In genomic region chr17:46628791-46629684, GRCm38 (mm10) we compare ENCODE assay signal across 8 mouse cellular contexts. TPM values are rescaled to one million over a fixed set of nuclear protein-coding genes. Genes with fewer than 3 reads are reported as not detected.
DNase-seq lines count a peak whose midpoint lies in the region; ATAC-seq and TF ChIP-seq lines count a peak whose summit lies in the region.

Gene Ptk7 (minus strand): TSS chr17:46629504.

- H3K4me1 ChIP-seq in kidney, embryonic 16.5 days (ENCODE audit: insufficient read depth, low read length), result peaks cover 64% of the 10 kb centered on the region
- peaks cover 7% of the 10 kb centered on the region for H3K4me1 ChIP-seq in lung, adult 2 months (ENCODE audit: control insufficient read depth, insufficient read depth, low read length)
- H3K4me1 ChIP-seq in olfactory bulb, adult 2 months (ENCODE audit: control insufficient read depth, insufficient read depth, low read length), result peaks cover 19% of the 10 kb centered on the region

- peak within 1 kb of the TSS; percentile 71 for H3K4me2 ChIP-seq in kidney, embryonic 16.5 days (replicated peaks; ENCODE audit: low read depth, low read length)

- DNase-seq in layer of hippocampus, postnatal 14 days (ENCODE audit: low spot score in 2 of 2), result peak; percentile 75 to 82
- no peak for DNase-seq in layer of hippocampus, adult 11-12 months (ENCODE audit: low spot score)
- DNase-seq in cerebellum, postnatal 14 days, result peak; percentile 88 to 90
- peak; percentile 63 for DNase-seq in gastrocnemius, postnatal 25 days
- DNase-seq in lung, adult 2 months, result peak; percentile 67
- DNase-seq in thymus, postnatal 4 days, result peak; percentile 93

- peak within 1 kb of the TSS; percentile 99 for H3K27ac ChIP-seq in kidney, embryonic 16.5 days (ENCODE audit: low read length)
- no peak within 1 kb of the TSS for H3K27ac ChIP-seq in olfactory bulb, adult 2 months (ENCODE audit: insufficient read depth, low read depth, low read length)

- H3K9ac ChIP-seq in kidney, embryonic 16.5 days (replicated peaks; ENCODE audit: low read length), result peak within 1 kb of the TSS; percentile 94

- H3K36me3 ChIP-seq in kidney, embryonic 16.5 days (ENCODE audit: insufficient read depth, low read length), result peaks cover 10% of the 10 kb centered on the region; the same call in 1 of the 2 replicates

- no peak for TF ChIP-seq CTCF in lung, adult 2 months (IDR thresholded peaks at IDR 0.05; ENCODE audit: insufficient read depth, low read length)
- TF ChIP-seq CTCF in olfactory bulb, adult 2 months (IDR thresholded peaks at IDR 0.05; ENCODE audit: insufficient read depth, low read depth, low read length), result no peak

- TF ChIP-seq POLR2A in lung, adult 2 months (IDR thresholded peaks at IDR 0.05; ENCODE audit: borderline replicate concordance, extremely low read depth, low read depth, low read length), result no peak
- no peak for TF ChIP-seq POLR2A in olfactory bulb, adult 2 months (IDR thresholded peaks at IDR 0.05; ENCODE audit: insufficient read depth, low read depth, low read length)

- H3K9me3 ChIP-seq in kidney, embryonic 16.5 days (ENCODE audit: low read length), result no peaks in the 10 kb centered on the region

- no peaks in the 10 kb centered on the region for H3K27me3 ChIP-seq in kidney, embryonic 16.5 days (ENCODE audit: insufficient read depth, low read length)

- ATAC-seq in kidney, embryonic 16.5 days (ENCODE audit: low FRiP score, low TSS enrichment), result peak; percentile 65

- H3K4me3 ChIP-seq in kidney, embryonic 16.5 days (ENCODE audit: low read length), result peak within 1 kb of the TSS; percentile 82
- peak within 1 kb of the TSS; percentile 85 for H3K4me3 ChIP-seq in lung, adult 2 months (replicated peaks; ENCODE audit: extremely low read depth, low read depth, low read length)
- H3K4me3 ChIP-seq in olfactory bulb, adult 2 months (ENCODE audit: insufficient read depth, low read depth, low read length), result peak within 1 kb of the TSS; percentile 65

- under 1% methylated on average over 86 of the region's 90 CpGs for WGBS in kidney, embryonic 16.5 days
- 1% methylated on average over 60 of the region's 90 CpGs for WGBS in lung, adult 2 months
- WGBS in olfactory bulb, adult 2 months, result 1% methylated on average over 86 of the region's 90 CpGs

RNA-seq across cellular contexts. Expression of gene Ptk7, which starts in this region (rescaled TPM):
- total RNA-seq in layer of hippocampus, postnatal 14 days (2021), result 10 to 100 TPM; 11.2 to 11.4 TPM
- total RNA-seq in gastrocnemius, postnatal 25 days (2021), result 1 to 10 TPM; 1.1 to 1.3 TPM
- 153 and 157 TPM in 2 replicates for polyA plus RNA-seq in kidney, embryonic 16.5 days (2015; fragmentation: Nextera tagmentation; extraction: Ambion mirVana)
- 52.6 and 57.3 TPM in 2 replicates for polyA plus RNA-seq in lung, adult 2 months (2012; rRNA removed)
- not detected in 2 replicates for polyA plus RNA-seq in olfactory bulb, adult 2 months (2012; ENCODE audit: insufficient read depth, insufficient read length, low replicate concordance, missing spikeins)

Comparison
In these comparisons a context has a peak if more than half of its experiments do, and no peak if none do; other contexts are left out.
1. RNA of gene Ptk7 (total RNA-seq): 11.2 to 11.4 TPM in layer of hippocampus, postnatal 14 days; 1.1 to 1.3 TPM in gastrocnemius, postnatal 25 days; every median in the first group is over 4 times any median in the second.
2. RNA of gene Ptk7 (polyA plus RNA-seq): 153 to 157 TPM in kidney, embryonic 16.5 days and 52.6 to 57.3 TPM in lung, adult 2 months; not detected in olfactory bulb, adult 2 months; every median in the first group is over 10 times any median in the second.
3. Peak in every context shown above with its lines, with median percentiles within 50 percentile points of each other: H3K4me3 ChIP-seq.